Mouse (Mus musculus) T-helper 17 cell (primary cell): ENCODE data around the gene Twf2.

Experiments
- in situ Hi-C, 2 experiments: fragments of 300-600 bp; cut with MboI, MseI; formaldehyde crosslinking; loops; 1 replicate in 1 of 2; 2 replicates in 1 of 2; pipeline ENCODE4 v1.15.1; 2025; ENCODE audit warnings: high pct_unique_total_duplicates in 2 of 2

The Twf2 gene

GRCm38 (mm10) chr9:106175552-106176200 is 27.2 kb upstream of the Twf2 start:
- in situ Hi-C loops = loop anchor here (5.0 to 25.0 kb wide), 4 partner anchors 107 to 1362 kb away; partner anchors contain the start of genes Cyb561d2 (in 1 of the 2), Manf (in 1 of the 2), Nprl2 (in 1 of the 2) and Poc1a (in 1 of the 2)

DNA sequence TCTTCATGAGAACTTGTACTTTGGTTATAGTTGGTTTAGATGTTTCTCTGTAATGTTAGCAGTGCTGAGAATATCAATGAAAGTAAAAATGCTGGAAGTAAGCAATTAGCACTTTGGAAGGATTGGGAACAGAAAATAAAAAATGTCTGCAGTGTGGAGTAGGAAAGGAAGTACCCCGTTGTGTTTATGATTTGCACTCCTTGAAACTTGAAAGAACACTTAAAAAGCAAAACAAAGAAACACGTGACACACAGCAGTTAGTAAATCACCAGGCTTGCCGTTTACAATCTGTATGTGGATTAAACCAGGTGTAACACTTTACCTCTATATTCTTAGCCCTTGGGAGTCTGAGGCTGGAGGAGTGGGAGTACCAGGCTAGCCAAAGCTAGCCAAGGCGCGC is 26.1 kb upstream of the Twf2 start:
- in situ Hi-C loops = loop anchor here (5.0 to 25.0 kb wide), 4 partner anchors 106 to 1361 kb away; partner anchors contain the start of genes Cyb561d2 (in 1 of the 2), Manf (in 1 of the 2), Nprl2 (in 1 of the 2) and Poc1a (in 1 of the 2)

DNA sequence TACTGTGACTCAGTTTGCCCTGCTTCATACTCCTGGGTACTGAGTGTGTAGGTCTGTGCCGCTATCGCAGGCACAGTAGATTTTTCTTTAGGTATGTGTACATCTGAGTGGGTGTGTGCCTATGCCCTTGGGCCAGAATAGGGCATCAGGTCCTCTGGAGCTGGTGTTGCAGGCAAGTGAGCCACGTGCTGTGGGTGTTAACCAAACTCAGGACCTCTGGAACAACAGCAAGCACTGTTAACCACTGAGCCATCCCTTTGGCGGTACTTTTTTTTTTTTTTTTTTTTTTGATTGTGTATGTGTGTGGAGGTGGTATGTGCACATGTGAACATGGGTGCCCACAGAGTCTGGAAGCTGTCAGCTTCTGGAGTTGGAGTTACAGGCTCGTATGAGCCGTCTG is 25.1 kb upstream of the Twf2 start:
- in situ Hi-C loops = loop anchor here (5.0 to 25.0 kb wide), 4 partner anchors 105 to 1360 kb away; partner anchors contain the start of genes Cyb561d2 (in 1 of the 2), Manf (in 1 of the 2), Nprl2 (in 1 of the 2) and Poc1a (in 1 of the 2)

GRCm38 (mm10) chr9:106179454-106179853 is 23.5 kb upstream of the Twf2 start:
- in situ Hi-C loops = loop anchor here (5.0 to 25.0 kb wide), 4 partner anchors 103 to 1358 kb away; partner anchors contain the start of genes Cyb561d2 (in 1 of the 2), Manf (in 1 of the 2), Nprl2 (in 1 of the 2) and Poc1a (in 1 of the 2)

- in situ Hi-C loops = loop anchor here (5.0 to 25.0 kb wide), 4 partner anchors 102 to 1357 kb away; partner anchors contain the start of genes Cyb561d2 (in 1 of the 2), Manf (in 1 of the 2), Nprl2 (in 1 of the 2) and Poc1a (in 1 of the 2)
Observed at GRCm38 (mm10) chr9:106179964-106180363, 22.9 kb upstream of the Twf2 start.

GRCm38 (mm10) chr9:106182146-106182545 is 20.8 kb upstream of the Twf2 start:
- in situ Hi-C loops = loop anchor here (25.0 kb wide), 2 partner anchors 705 to 1355 kb away; partner anchors contain the start of genes Cyb561d2 (in 1 of the 2), Manf (in 1 of the 2), Nprl2 (in 1 of the 2) and Rbm15b (in 1 of the 2)

GRCm38 (mm10) chr9:106183996-106184395 is 18.9 kb upstream of the Twf2 start:
- in situ Hi-C loops = loop anchor here (25.0 kb wide), 2 partner anchors 703 to 1353 kb away; partner anchors contain the start of genes Cyb561d2 (in 1 of the 2), Manf (in 1 of the 2), Nprl2 (in 1 of the 2) and Rbm15b (in 1 of the 2)

DNA sequence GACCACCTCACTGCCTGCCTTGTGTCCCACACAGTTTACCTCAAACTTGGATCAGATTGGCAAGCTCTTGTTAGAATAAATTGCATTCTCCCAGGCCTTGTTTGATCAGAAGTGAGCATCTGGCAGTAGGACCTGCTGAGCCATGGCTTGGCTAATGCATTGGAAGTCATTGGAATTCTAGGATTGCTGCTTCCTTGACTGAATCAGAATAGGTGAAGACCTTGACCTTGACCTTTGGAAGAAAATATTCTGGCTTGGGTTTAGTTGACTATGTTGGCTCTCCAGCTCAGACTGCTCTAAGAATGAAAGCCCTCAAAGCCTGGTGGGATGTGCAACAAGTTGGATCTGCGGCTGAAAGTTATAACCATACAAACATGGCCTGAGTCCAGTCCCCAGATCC is 11.6 kb upstream of the Twf2 start:
- in situ Hi-C loops = loop anchor here (10.0 to 25.0 kb wide), 3 partner anchors 243 to 1346 kb away; partner anchors contain the start of genes Acy1 (in 1 of the 2), Cyb561d2 (in 1 of the 2), Manf (in 1 of the 2) and Nprl2 (in 1 of the 2)

GRCm38 (mm10) chr9:106192024-106192423 is 10.9 kb upstream of the Twf2 start:
- in situ Hi-C loops = loop anchor here (10.0 to 25.0 kb wide), 3 partner anchors 243 to 1345 kb away; partner anchors contain the start of genes Acy1 (in 1 of the 2), Cyb561d2 (in 1 of the 2), Manf (in 1 of the 2) and Nprl2 (in 1 of the 2)

GRCm38 (mm10) chr9:106192998-106193397 is 9.9 kb upstream of the Twf2 start:
- in situ Hi-C loops = loop anchor here (10.0 to 25.0 kb wide), 3 partner anchors 242 to 1344 kb away; partner anchors contain the start of genes Acy1 (in 1 of the 2), Cyb561d2 (in 1 of the 2), Manf (in 1 of the 2) and Nprl2 (in 1 of the 2)

DNA sequence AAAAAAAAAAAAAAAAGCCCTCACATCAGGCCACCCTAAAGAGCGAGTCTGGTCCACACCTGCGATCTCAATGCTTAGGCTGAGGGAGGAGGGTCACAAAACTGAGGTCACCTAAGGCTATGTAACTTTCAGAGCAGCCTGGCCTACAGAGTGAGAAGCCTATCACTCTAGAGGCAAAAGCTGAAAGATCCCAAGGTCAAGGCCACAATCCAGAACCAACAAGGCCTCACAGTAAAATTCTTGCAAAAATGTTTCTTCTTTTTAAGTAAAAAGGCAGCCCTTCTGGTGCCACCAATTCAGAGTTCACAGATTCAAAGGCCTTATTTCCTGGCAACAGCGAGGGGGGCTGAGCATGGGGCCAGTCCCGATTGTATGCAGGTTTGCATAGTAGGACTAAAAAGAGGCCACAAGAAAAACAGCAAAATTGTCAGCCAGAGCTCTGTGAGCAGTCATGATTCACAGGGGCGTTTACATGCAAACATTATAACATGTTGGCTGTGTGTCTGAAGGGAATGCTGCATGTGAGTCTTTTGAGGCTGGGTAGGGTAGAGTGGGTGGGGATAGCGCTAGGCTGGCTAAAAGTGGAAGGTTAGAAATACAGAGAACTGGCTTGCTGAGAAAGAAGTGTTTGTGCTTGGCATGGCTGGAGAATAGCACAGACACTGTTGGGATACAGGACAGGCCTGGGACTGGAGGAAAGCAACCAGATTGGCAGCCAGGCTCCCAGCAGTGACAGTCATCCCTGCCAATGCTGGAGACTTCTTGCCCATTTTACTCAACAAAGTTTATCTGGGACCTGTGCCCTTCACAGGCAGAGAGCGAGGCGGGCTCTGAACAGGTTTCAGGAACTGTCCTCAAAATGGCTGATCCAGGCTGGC is 8.7 kb upstream of the Twf2 start:
- in situ Hi-C loops = loop anchor here (10.0 to 25.0 kb wide), 3 partner anchors 241 to 1343 kb away; partner anchors contain the start of genes Acy1 (in 1 of the 2), Cyb561d2 (in 1 of the 2), Manf (in 1 of the 2) and Nprl2 (in 1 of the 2)

- in situ Hi-C loops = loop anchor here (10.0 to 25.0 kb wide), 3 partner anchors 239 to 1342 kb away; partner anchors contain the start of genes Acy1 (in 1 of the 2), Cyb561d2 (in 1 of the 2), Manf (in 1 of the 2) and Nprl2 (in 1 of the 2)
Observed at GRCm38 (mm10) chr9:106195693-106196092, 7.2 kb upstream of the Twf2 start.

DNA sequence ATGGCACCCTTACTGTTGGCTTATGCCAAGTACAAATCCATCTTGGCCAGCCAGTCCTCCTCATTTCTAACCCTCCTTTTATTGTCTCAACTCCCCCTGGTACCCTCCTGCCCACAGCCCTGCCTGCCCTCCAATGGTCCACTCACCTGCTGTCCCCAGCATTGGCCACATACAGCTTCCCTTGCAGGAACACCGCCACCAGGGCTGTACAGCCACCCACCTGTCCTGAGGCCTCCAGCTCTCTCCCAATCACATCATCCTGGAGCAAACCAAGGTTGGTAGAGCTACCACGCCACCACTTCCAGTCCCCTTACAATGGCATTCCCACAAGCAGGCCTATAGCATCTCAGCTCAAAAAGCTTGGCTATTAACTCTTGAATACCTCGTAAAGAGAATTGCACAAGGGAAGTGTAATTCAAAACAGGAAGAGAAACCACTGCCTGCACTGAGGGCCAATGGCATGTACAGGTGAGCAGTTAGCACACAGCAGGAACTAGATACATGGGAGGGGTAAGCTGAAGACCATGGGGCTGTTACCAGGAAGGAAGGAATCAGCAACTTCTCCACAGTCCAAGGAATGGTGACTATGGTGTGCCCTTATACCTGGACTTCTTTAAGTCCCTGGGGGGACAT is 5.7 kb upstream of the Twf2 start:
- in situ Hi-C loops = loop anchor here (10.0 to 25.0 kb wide), 3 partner anchors 238 to 1340 kb away; partner anchors contain the start of genes Acy1 (in 1 of the 2), Cyb561d2 (in 1 of the 2), Manf (in 1 of the 2) and Nprl2 (in 1 of the 2)

DNA sequence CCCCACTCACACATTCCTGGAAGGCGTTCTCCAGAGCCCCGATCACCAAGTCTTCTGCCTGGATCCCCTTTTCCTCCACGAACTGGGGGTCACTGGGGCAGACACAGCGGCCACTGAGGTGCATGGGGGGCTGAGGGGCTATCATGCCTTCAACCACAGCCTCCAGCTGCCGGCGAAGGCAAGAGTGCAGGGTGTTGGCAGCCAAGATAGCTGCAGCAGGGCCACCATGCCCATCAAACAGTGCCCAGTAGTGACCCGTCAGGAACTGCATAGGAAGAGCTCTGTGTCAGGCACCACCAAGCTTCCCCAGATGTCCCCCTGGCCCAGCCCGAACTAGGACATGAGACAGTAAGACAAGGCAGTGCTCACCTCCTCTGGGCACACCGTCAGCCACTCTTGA is 5.2 kb upstream of the Twf2 start:
- in situ Hi-C loops = loop anchor here (10.0 to 25.0 kb wide), 3 partner anchors 237 to 1340 kb away; partner anchors contain the start of genes Acy1 (in 1 of the 2), Cyb561d2 (in 1 of the 2), Manf (in 1 of the 2) and Nprl2 (in 1 of the 2)

DNA sequence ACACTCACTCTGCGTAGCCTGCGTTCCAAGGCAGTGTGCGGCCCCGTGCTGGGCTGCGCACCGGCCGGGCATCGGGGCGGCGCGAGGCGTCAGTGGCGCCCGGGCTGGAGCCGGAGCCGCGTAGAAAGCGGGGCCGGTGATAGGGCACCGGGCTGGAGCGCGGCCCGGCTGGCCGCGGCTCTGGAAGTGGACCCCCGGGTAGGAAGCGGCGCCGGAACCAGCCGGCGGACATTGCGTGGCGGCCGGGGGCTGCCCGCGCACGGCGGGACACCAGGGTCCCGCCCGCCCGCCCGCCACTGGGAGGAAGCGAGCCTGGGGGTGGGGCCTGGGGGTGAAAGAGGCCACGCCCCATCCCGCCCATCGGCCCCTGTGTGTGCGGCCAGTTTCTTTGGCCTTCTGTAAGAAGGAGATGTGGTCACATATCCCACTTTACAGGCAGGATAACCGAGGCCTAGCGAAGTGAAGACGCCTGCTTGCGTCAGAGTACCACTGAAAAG is 3.9 kb upstream of the Twf2 start:
- in situ Hi-C loops = loop anchor here (10.0 to 25.0 kb wide), 3 partner anchors 236 to 1338 kb away; partner anchors contain the start of genes Acy1 (in 1 of the 2), Cyb561d2 (in 1 of the 2), Manf (in 1 of the 2) and Nprl2 (in 1 of the 2)

- in situ Hi-C loops = loop anchor here (10.0 to 25.0 kb wide), 4 partner anchors 235 to 1685 kb away; partner anchors contain the start of genes Acy1 (in 1 of the 2), Cyb561d2 (in 1 of the 2), Manf (in 1 of the 2) and Mon1a (in 1 of the 2)
Observed at GRCm38 (mm10) chr9:106199535-106200272, 3.2 kb upstream of the Twf2 start, which contains the start of gene Ppm1m. Gene Ppm1m (minus strand): TSS chr9:106199746.

GRCm38 (mm10) chr9:106201895-106202294 is 1.0 kb upstream of the Twf2 start:
- in situ Hi-C loops = loop anchor here in 1 of 2 experiments (10.0 kb wide), 1 partner anchor 1683 kb away; the partner anchor contains the start of gene Mon1a
